Mouse (Mus musculus) liver, embryonic 13.5 days (tissue): ENCODE data around the gene Suds3. TPM values are rescaled to one million over a fixed set of nuclear protein-coding genes. Genes with fewer than 3 reads are reported as not detected.

ENCODE experiments used
- ATAC-seq: fragments of 200-750 bp; cut with Nextera tagmentation; 2 replicates; pipeline ENCODE4 v1.8.0; 2017; ENCODE audit warnings: low read depth, mild to moderate bottlenecking, moderate number of reproducible peaks, moderate library complexity
- DNase-seq: peaks from one replicate; pipeline ENCODE4 v3.0.0; 2022
- H3K27ac ChIP-seq: fragments of 300-500 bp; sonication (generic); 2 replicates; pipeline ENCODE4 v1.5.1; 2015; ENCODE audit warnings: moderate library complexity, mild to moderate bottlenecking, inconsistent platforms
- H3K27me3 ChIP-seq: fragments of 300-500 bp; sonication (generic); 2 replicates; pipeline ENCODE4 v1.6.1; 2015; ENCODE audit warnings: mild to moderate bottlenecking, inconsistent platforms
- H3K36me3 ChIP-seq: fragments of 300-500 bp; sonication (generic); 2 replicates; pipeline ENCODE4 v1.6.1; 2015; ENCODE audit warnings: mild to moderate bottlenecking, inconsistent platforms
- H3K4me1 ChIP-seq: fragments of 300-500 bp; sonication (generic); replicated peaks from 2 replicates; pipeline ENCODE4 v1.6.1; 2015; ENCODE audit warnings: inconsistent platforms
- H3K4me2 ChIP-seq: fragments of 300-500 bp; sonication (generic); 2 replicates; pipeline ENCODE4 v1.6.1; 2015; ENCODE audit warnings: inconsistent platforms, mild to moderate bottlenecking, moderate library complexity
- H3K4me3 ChIP-seq: fragments of 300-500 bp; sonication (generic); replicated peaks from 2 replicates; pipeline ENCODE4 v1.5.1; 2015; ENCODE audit warnings: mild to moderate bottlenecking, inconsistent platforms
- H3K9ac ChIP-seq: fragments of 300-500 bp; sonication (generic); 2 replicates; pipeline ENCODE4 v1.6.1; 2015; ENCODE audit warnings: mild to moderate bottlenecking, inconsistent platforms
- H3K9me3 ChIP-seq: fragments of 300-500 bp; sonication (generic); replicated peaks from 2 replicates; pipeline ENCODE4 v1.6.1; 2016; ENCODE audit warnings: inconsistent platforms
- WGBS: fragments of 180-500 bp; shearing (Covaris S2); methylation state at CpG from one replicate; pipeline ENCODE4 v1.1.7; 2015; ENCODE audit not compliant: insufficient replicate concordance; 5-methylcytosine and 5-hydroxymethylcytosine counted together
- polyA plus RNA-seq: library from polyadenylated mRNA; unstranded; fragments of >200 nt; fragmentation: Nextera tagmentation; extraction: Ambion mirVana; gene quantifications from 2 replicates; pipeline ENCODE4 v1.2.1, GENCODE M21; 2015

Gene Suds3
- polyA plus RNA-seq, 1 experiment from 2014 or later: 38.1 TPM

DNA sequence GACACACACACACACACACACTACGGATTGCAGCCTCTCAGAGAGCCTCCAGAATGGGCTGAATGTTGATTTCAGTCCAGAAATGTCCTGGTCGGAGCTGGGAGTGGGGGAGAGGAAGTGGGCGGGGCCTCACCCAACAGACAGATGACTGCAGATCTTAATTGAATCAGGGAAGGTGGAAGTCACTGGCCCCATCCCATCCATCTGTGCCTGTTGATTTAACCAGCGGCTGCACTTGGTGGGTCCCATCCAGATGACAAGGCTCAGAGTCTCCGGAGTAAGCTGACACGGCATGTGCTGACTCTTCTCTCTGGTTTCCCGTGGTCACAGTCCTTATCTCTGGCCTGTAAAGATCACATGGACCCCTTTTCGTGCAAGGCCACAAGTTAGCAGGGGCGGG lies 20.0 kb upstream of the Suds3 start:
- Histone ChIP-seq H3K27me3 (no peaks in the 10 kb centered on the region), H3K9ac (peak overlapping the region; percentile 87), H3K9me3 (no peaks in the 10 kb centered on the region), H3K4me2 (peak overlapping the region; percentile 92), H3K4me1 (peaks cover 96% of the 10 kb centered on the region), H3K36me3 (no peaks in the 10 kb centered on the region; the same call in 1 of the 2 replicates), H3K27ac (peak overlapping the region; percentile 99), H3K4me3 (peak overlapping the region; percentile 70)
- ATAC-seq: peak; percentile 19
- DNase-seq: peak; percentile 67
- whole genome bisulfite sequencing: 1% methylated on average over 9 of the region's 9 CpGs

- Histone ChIP-seq H3K9ac (peak overlapping the region; percentile 87), H3K27me3 (no peaks in the 10 kb centered on the region), H3K4me2 (peak overlapping the region; percentile 92), H3K4me1 (peaks cover 91% of the 10 kb centered on the region), H3K36me3 (no peaks in the 10 kb centered on the region; the same call in 1 of the 2 replicates), H3K4me3 (peak overlapping the region; percentile 70), H3K9me3 (no peaks in the 10 kb centered on the region), H3K27ac (peak overlapping the region; percentile 99)
- 14% methylated on average over 3 of the region's 3 CpGs for WGBS
- no peak for ATAC-seq
- no peak for DNase-seq
Measured at GRCm38 (mm10) chr5:117134889-117135456, 19.1 kb upstream of the Suds3 start.

DNA sequence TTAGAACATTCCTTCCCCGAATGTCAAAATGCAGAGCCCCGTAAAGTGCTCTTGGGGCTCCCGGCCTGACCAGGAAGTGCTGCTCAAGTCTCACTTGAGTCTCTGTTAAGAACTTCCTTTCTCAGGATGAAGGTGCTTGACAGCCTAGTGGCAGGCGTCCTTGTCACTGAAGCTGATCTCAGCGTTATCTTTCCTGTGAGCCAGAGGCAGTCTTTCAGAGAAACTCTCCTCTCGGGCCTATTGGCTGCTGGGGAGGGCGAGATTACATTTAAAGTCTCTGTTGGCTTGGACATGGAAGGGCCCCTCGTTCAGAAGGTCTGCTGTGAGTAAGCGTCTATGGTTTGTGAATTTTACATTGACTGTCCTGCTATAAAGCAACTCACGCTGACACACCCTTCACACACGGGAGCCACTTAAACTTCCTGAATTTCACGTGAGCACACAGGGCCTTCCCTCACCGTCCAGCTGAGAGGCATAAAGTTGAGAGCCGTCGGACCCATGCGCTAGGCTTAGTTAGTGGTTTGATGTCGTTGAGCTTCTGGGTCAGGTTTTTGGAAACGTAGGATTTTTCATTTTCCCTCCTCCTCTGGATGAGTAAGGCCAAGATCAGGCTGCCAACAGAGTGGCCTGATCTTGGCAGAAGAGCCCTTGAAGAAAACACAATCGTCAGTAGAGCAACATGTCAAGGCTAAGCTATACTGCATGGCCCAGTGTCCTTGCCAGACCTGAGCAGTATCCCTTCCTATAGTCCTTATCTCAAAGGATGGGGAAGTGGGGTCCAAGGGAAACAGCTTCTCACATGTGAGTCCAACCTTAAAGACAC lies 18.4 kb upstream of the Suds3 start:
- peaks cover 84% of the 10 kb centered on the region for H3K4me1 ChIP-seq
- DNase-seq (peak; percentile 72), ATAC-seq (peak; percentile 53)
- peak overlapping the region; percentile 99 for H3K27ac ChIP-seq
- H3K4me3 ChIP-seq: peak overlapping the region; percentile 70
- no peaks in the 10 kb centered on the region for H3K27me3 ChIP-seq
- H3K9me3 ChIP-seq: no peaks in the 10 kb centered on the region
- H3K36me3 ChIP-seq: no peaks in the 10 kb centered on the region
- peak overlapping the region; percentile 87 for H3K9ac ChIP-seq
- WGBS: 8% methylated on average over 19 of the region's 19 CpGs
- H3K4me2 ChIP-seq: peak overlapping the region; percentile 92

- Histone ChIP-seq H3K4me3 (peak overlapping the region; percentile 70), H3K4me1 (peaks cover 77% of the 10 kb centered on the region), H3K27ac (peak overlapping the region; percentile 99), H3K27me3 (no peaks in the 10 kb centered on the region), H3K36me3 (no peaks in the 10 kb centered on the region; the same call in 1 of the 2 replicates), H3K9ac (peak overlapping the region; percentile 87), H3K4me2 (peak overlapping the region; percentile 92), H3K9me3 (no peaks in the 10 kb centered on the region)
- ATAC-seq (peak; percentile 80), DNase-seq (peak; percentile 86)
- 12% methylated on average over 17 of the region's 17 CpGs for WGBS
Measured at GRCm38 (mm10) chr5:117133446-117134065, 17.6 kb upstream of the Suds3 start.

- no peak for DNase-seq
- Histone ChIP-seq H3K4me1 (peaks cover 57% of the 10 kb centered on the region), H3K27ac (0 out of 2 replicates have a peak overlapping the region, but pooled peaks have one; percentile 32), H3K4me2 (no peak overlapping the region), H3K9ac (no peak overlapping the region), H3K4me3 (no peak overlapping the region), H3K36me3 (no peaks in the 10 kb centered on the region; the same call in 1 of the 2 replicates), H3K27me3 (no peaks in the 10 kb centered on the region), H3K9me3 (0 out of 2 replicates have a peak, but pooled peaks cover 2% of the 10 kb centered on the region)
- ATAC-seq: no peak
- 87% methylated on average over 15 of the region's 15 CpGs for WGBS
Measured at GRCm38 (mm10) chr5:117130726-117131125, 14.8 kb upstream of the Suds3 start.

GRCm38 (mm10) chr5:117127051-117127450 lies 11.1 kb upstream of the Suds3 start:
- Histone ChIP-seq H3K4me2 (no peak overlapping the region), H3K9ac (no peak overlapping the region), H3K9me3 (0 out of 2 replicates have a peak, but pooled peaks cover 4% of the 10 kb centered on the region), H3K36me3 (peaks cover 20% of the 10 kb centered on the region), H3K4me3 (no peak overlapping the region), H3K27me3 (no peaks in the 10 kb centered on the region), H3K27ac (no peak overlapping the region), H3K4me1 (peaks cover 56% of the 10 kb centered on the region)
- ATAC-seq: no peak
- WGBS: 66% methylated on average over 4 of the region's 4 CpGs
- no peak for DNase-seq

GRCm38 (mm10) chr5:117125482-117126346 lies 9.8 kb upstream of the Suds3 start:
- no peak overlapping the region for H3K9ac ChIP-seq
- H3K4me3 ChIP-seq: no peak overlapping the region
- H3K27ac ChIP-seq: no peak overlapping the region
- DNase-seq (no peak), ATAC-seq (peak; percentile 33)
- no peak overlapping the region for H3K4me2 ChIP-seq
- 78% methylated on average over 16 of the region's 16 CpGs for WGBS
- peaks cover 20% of the 10 kb centered on the region for H3K36me3 ChIP-seq
- H3K4me1 ChIP-seq: peaks cover 57% of the 10 kb centered on the region
- no peaks in the 10 kb centered on the region for H3K27me3 ChIP-seq
- H3K9me3 ChIP-seq: 0 out of 2 replicates have a peak, but pooled peaks cover 4% of the 10 kb centered on the region

DNA sequence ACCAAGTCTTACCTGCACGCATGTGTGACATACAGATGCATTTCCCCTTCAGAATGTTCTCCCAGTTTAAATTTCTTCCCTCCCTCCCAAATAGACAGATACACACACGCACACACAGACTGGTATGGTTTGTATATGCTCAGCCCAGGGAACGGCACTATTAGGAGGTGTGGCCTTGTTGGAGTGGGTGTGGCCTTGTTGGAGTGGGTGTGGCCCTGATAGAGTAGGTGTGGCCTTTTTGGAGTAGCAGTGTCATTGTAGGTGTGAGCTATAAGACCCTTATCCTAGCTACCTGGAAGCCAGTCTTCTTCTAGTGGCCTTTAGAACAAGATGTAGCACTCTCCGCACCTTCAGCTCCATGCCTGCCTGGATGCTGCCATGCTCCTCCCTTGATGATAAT lies 7.9 kb upstream of the Suds3 start:
- no peak overlapping the region for H3K4me2 ChIP-seq
- DNase-seq (no peak), ATAC-seq (no peak)
- H3K4me1 ChIP-seq: peaks cover 62% of the 10 kb centered on the region
- no peak overlapping the region for H3K9ac ChIP-seq
- 71% methylated on average over 4 of the region's 4 CpGs for WGBS
- peak overlapping the region; percentile 55 for H3K27ac ChIP-seq
- H3K27me3 ChIP-seq: no peaks in the 10 kb centered on the region
- 0 out of 2 replicates have a peak, but pooled peaks cover 4% of the 10 kb centered on the region for H3K9me3 ChIP-seq
- peaks cover 20% of the 10 kb centered on the region for H3K36me3 ChIP-seq
- no peak overlapping the region for H3K4me3 ChIP-seq

DNA sequence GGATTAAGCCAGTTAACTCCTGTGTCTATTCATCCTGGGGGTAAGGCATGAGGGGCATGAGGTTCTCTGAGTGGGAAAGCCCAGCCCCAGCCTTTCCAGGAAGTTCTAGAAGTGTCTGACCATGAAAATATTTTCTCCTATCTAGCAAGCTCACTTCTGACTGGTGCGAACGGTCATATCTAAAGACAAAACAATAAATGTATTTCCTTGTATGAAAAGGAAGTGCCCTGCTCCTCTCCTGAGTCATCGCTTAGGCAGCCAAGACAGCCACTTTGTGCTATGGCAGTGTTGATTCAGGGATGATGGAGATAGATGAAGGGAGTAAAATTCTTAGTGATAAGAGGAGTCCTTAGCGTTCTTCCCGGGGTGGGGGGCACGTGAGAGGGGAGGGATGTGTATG lies 7.2 kb upstream of the Suds3 start:
- Histone ChIP-seq H3K4me2 (no peak overlapping the region), H3K9me3 (0 out of 2 replicates have a peak, but pooled peaks cover 4% of the 10 kb centered on the region), H3K9ac (no peak overlapping the region), H3K36me3 (peaks cover 20% of the 10 kb centered on the region), H3K4me1 (peaks cover 70% of the 10 kb centered on the region), H3K4me3 (no peak overlapping the region), H3K27ac (peak overlapping the region; percentile 43; the same call in 1 of the 2 replicates), H3K27me3 (no peaks in the 10 kb centered on the region)
- DNase-seq (no peak), ATAC-seq (no peak)
- WGBS: 64% methylated on average over 6 of the region's 6 CpGs

DNA sequence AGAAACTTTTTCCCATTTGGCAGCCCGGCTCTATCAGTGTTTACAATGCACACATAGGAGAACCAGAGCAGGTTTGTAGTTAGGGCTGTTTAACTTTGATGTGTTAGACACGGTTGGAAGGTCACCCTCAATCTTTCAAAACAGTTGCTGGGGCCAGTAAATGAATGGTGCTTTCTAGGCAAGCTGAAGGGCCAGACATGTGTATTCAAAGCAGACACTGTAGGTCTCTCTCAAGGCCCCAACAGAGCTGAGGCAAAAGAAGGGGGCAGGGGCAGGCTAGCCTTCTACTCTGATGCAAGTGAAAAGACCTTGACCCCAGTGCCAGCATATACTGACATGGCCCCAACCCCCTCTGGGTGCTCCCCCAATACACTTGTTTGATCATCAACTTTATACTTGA lies 5.7 kb upstream of the Suds3 start:
- H3K27ac ChIP-seq: peak overlapping the region; percentile 78; the same call in 1 of the 2 replicates
- DNase-seq: no peak

More for the DNA sequence above, 5.7 kb upstream of the Suds3 start:
- peaks cover 77% of the 10 kb centered on the region for H3K4me1 ChIP-seq
- H3K27me3 ChIP-seq: no peaks in the 10 kb centered on the region
- H3K4me3 ChIP-seq: peak overlapping the region; percentile 88
- 0 out of 2 replicates have a peak, but pooled peaks cover 4% of the 10 kb centered on the region for H3K9me3 ChIP-seq
- H3K36me3 ChIP-seq: peaks cover 20% of the 10 kb centered on the region
- H3K4me2 ChIP-seq: peak overlapping the region; percentile 95
- peak overlapping the region; percentile 86 for H3K9ac ChIP-seq
- no peak for ATAC-seq
- 11% methylated on average over 2 of the region's 2 CpGs for whole genome bisulfite sequencing
